Mouse (Mus musculus): Measurements from ENCODE around the gene Sec22c. TPM values are rescaled to one million over a fixed set of nuclear protein-coding genes. Genes with fewer than 3 reads are reported as not detected.

The Sec22c gene
- total RNA-seq, 2 experiments from 2014 or later = 26.6 to 26.8 TPM

DNA sequence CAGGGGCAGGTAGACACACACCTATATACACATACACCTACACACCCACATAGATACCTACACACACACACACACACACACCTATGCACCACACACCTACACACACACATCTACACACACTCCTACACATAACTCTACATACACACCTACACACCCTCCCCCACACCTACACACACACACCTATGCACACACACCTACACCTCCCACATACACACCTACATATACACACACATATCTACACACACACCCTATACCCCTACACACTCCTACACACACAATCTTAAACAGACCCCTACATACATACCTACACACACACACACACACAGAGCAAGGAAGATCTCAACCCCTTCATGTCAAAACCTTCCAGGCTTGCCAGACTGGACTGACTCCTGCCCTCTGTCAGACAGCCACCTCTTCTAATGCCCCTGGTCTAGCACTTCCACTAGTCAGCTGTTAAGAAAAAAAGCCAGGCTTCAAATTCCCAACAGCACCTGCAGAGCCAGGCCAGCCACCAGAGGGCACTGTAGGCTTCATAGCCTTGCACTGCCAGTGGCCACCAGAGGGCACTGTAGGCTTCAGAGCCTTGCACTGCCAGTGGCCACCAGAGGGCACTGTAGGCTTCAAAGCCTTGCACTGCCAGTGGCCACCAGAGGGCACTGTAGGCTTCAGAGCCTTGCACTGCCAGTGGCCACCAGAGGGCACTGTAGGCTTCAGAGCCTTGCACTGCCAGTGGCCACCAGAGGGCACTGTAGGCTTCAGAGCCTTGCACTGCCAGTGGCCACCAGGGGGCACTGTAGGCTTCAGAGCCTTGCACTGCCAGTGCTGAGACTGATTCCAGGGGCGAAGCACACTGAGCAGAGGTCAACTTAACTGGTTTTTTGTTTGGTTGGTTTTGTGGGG lies 7.9 kb downstream of the Sec22c start:
- intact Hi-C loops (cut with DNase I) = no loop called here
- peak; percentile 47 to 54 for DNase-seq (ENCODE audit: low spot score in 2 of 2)

DNA sequence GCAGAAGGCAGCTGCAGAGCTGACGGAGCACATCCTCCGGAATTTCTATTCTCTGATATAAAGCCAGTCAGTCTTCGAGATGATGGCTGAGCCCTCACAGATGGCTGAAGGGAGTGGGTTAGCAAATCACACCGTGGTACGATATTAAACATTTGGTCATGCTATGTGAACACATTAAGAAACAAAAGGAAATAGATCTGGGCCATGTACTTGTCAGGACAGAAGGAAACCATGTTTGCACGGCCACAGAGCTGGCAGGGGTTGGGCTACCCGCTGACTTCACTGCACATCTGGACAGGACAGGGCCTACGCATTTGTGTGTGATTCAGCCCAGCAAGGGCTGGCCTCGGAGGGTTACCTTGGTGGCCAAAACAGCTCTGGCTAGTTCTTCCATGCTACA lies 8.7 kb downstream of the Sec22c start:
- no peak for DNase-seq (ENCODE audit: low spot score in 2 of 2)
- intact Hi-C loops (cut with DNase I) = no loop called here

DNA sequence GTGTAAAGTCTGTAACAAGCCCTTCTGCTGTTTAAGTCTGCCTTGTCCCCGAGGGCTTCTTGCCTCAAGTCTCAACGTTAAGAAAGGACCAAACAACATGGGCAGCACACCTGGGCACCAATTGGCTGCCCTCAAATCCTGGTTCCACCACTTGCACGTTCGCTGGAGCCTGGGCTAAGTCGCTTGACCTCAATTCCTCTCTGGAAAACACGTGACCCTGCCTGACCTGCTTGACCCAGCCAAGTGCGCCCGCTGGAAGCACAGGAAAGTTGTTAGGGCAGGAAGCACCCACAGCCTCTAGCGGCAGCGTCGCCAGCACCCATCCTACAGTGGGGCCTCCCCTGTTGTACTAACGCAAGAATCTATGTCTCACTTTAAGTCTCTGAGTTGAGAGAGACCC lies 10.6 kb downstream of the Sec22c start:
- DNase-seq (ENCODE audit: low spot score in 2 of 2) = no peak
- intact Hi-C loops (cut with DNase I) = no loop called here

DNA sequence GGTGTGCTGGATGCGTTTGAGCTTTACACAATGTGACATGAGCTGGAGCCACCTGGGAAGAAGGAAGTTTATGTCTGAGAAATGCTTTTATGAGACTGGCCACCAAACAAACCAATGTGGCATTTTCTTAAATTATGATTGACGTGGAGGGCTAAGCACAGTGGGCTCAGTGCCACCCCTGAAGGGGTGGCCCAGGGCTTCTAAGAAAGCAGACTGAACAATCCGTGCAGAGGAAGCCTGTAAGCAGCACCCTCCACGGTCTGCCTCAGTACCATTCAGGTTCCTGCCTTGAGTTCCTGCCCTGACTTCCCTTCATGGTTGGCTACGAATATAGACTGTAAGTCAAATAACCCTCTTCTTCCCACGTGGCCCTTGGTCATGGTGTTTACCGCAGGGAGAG lies 14.6 kb downstream of the Sec22c start:
- no peak for DNase-seq (ENCODE audit: low spot score in 2 of 2)
- intact Hi-C loops (cut with DNase I) = no loop called here

DNA sequence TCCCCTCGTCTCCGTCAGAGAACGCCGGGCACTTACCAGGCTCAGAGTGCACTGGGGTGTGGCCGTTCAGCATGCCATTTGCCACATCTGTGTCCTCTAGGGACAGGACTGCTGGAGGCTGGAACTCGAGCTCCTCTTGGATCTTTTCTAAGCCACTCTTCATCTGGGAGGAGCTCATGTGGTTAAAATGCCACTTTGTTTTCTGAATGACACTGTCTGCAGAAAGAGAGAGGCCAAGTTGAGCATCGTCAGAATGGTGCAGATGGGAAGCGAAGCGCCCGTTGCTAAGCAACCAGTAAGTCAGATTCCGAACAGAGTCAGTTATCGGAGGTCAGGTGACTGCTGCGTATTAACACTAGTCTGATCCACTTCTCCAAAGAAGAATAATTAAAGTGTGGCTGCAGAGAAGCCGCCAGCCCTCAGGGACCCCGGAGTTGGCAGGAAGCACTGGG lies 15.1 kb downstream of the Sec22c start:
- intact Hi-C loops (cut with DNase I) = no loop called here
- peak in 1 of 2 experiments; percentile 46 for DNase-seq (ENCODE audit: low spot score in 2 of 2)

DNA sequence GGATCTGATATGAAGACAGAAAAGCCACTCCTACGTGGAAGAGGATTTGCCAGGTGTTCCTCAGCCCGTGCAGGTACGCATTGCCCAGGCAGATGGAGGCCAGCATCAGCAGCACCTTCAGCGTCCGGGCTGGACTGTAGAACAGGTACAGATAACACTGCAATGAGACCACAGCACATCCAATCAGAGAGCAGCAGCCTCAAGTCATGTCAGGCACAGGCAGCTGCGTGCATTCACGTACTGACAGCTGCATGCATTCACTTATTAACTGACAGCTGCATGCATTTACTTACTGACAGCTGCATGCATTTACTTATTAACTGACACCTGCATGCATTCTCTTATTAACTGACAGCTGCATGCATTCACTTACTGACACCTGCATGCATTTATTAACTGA lies 20.6 kb downstream of the Sec22c start:
- DNase-seq (ENCODE audit: low spot score in 2 of 2) = no peak
- intact Hi-C loops (cut with DNase I) = no loop called here

DNA sequence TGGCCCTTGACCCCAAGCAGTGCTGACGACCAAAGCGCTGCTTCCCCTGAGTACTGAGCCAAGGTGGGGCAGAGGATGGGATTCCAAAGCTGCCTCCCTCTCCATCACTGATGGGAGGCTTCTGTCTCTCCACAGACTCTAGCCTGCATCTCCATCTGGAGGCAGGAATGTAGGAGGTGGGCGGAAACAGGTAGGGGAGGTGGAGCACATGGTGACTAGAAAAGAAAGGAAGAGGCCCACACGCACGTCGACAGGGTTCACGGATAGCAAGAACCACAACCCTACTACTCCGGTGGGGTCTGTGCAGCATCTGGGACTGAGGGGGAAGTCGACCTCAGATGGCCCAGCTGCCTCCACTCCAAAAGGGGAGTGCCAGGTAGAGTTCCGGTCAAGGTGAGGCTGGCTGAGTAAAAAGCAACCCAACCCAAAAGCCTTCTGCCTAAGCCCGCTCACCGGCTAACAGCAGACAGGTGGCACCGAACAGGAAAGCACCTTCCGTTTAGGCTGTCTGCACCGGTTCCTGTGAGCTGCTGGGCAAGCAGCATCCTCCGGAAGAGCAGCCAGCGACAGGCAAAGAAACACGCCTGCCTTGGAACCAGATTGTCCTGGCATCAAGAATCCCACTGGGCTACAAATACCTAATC lies 23.1 kb downstream of the Sec22c start:
- intact Hi-C loops (cut with DNase I) = no loop called here

DNA sequence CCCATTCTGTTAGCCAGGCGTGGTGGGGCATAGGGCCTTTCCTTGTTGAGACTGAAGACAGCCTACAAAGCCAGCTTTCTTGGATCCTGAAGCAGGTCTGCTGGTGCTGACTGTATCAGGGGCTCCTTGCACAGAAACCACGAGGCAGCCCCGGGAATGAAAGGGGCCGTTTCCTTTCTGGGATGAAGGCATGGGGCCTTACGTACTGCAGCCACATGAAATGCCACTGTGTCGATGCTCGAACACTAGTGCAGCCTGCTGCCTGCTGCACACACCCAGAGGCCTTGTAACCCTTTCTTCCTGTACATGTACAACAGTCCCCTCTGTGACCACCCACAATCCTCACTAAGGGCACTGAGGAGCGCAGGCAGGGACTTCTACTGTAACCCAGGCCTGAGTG lies 24.1 kb downstream of the Sec22c start:
- intact Hi-C loops (cut with DNase I) = no loop called here
- DNase-seq (ENCODE audit: low spot score in 2 of 2) = no peak

More for the DNA sequence above, 23.1 kb downstream of the Sec22c start:
- DNase-seq (ENCODE audit: low spot score in 2 of 2) = no peak

DNA sequence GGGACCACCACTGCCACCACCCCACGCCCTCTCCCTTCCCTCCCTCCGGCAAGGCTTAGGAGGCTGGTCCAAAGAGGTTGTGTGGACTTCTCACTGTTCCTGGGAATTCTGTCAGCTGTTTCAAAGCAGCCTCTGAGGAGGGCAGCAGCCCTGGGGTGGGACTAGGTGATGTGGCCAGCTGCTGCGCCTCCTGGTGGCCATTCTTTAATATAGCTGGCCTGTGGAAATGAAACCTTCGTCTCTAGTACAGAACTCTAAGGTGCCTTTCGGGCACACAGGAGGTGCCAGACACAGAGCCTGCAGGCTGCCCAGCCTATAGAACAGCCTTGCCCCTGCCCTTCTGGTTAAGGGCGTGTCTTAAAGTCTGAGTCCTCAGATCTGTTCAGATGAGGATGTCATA lies 25.7 kb downstream of the Sec22c start:
- no peak for DNase-seq (ENCODE audit: low spot score in 2 of 2)
- intact Hi-C loops (cut with DNase I) = loop anchor here (2.0 to 10.0 kb wide), 2 partner anchors 201 to 425 kb away; no protein-coding TSS in a partner anchor

DNA sequence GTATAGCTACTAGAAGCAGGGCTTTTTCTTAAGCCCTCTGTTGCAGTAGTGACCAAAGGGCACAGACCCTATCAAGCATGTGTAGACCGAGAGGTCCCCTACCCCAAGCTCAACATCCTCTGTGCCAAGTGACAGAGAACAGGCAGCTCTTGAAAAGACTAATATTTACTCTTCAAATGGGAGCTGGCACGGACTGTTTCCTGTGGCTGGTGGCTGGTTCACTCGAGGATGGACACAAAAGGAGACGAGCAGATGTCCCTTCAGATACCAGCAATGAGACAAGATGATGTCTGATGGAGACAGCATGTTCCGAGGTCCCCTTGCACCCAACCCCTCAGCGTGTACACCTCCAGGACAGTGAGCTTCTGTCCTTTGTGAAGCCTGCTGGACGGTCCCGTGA lies 27.8 kb downstream of the Sec22c start:
- no peak for DNase-seq (ENCODE audit: low spot score in 2 of 2)
- intact Hi-C loops (cut with DNase I) = loop anchor here (10.0 kb wide), 1 partner anchor 423 kb away; no protein-coding TSS in a partner anchor

DNA sequence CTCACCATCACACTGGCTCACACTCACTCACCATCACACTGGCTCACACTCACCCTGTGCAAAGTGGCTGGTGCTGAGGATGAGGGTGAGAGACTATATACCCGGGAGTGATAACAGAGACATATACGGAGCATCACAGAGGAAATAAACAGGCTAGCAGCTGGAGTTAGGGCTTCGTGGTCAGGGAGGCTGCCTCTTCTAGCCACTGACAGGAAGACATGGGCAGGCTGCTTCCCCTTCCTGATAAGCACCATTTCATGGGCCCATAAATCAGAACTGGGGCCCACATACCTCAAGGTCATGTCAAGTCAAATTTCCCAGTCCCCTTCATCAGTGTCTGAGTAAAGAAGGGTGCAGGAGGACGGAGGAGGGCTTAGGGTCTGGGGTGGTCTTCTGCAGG lies 28.2 kb downstream of the Sec22c start:
- no peak for DNase-seq (ENCODE audit: low spot score in 2 of 2)
- intact Hi-C loops (cut with DNase I) = loop anchor here (10.0 kb wide), 1 partner anchor 422 kb away; no protein-coding TSS in a partner anchor

DNA sequence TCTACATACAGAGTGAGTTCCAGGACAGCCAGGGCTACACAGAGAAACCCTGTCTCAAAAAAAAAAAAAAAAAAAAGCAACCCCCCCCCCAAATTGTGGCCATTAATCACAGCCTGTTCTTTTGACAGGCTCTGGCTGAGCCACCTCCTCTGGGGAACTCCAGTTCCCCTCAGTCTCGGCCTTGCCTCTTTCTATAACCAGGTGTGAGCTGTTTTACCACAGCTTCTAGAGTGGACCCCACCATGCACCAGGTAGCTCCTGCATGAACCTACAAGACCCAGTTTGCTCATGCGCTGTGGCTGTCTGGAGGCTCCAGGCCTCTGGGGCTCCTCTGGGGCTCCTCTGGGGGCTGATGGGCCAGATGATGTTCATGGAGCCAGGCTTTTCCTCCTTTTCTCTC lies 29.7 kb downstream of the Sec22c start:
- intact Hi-C loops (cut with DNase I) = loop anchor here (10.0 kb wide), 1 partner anchor 421 kb away; no protein-coding TSS in a partner anchor
- DNase-seq (ENCODE audit: low spot score in 2 of 2) = no peak

DNA sequence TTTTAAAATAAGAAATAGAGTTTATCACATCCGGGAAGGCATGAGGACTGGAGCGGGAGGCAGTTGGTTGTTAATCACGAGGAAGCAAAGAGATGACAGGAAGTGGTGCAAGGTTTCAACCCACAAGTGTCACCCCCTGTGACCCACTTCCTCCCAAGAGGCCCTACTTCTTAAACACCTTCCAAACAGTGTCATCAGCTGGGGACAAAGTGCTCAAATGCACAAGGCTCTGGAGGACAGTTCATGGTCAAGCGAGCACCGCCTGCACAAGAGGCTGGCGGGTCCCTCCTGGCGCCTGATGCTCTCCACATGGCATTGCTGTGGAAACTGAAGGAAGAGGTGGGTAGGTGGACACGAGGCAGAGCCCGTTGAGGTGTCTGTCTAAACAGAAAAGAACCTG lies 30.3 kb downstream of the Sec22c start:
- intact Hi-C loops (cut with DNase I) = loop anchor here (10.0 kb wide), 1 partner anchor 420 kb away; no protein-coding TSS in a partner anchor
- no peak for DNase-seq (ENCODE audit: low spot score in 2 of 2)

DNA sequence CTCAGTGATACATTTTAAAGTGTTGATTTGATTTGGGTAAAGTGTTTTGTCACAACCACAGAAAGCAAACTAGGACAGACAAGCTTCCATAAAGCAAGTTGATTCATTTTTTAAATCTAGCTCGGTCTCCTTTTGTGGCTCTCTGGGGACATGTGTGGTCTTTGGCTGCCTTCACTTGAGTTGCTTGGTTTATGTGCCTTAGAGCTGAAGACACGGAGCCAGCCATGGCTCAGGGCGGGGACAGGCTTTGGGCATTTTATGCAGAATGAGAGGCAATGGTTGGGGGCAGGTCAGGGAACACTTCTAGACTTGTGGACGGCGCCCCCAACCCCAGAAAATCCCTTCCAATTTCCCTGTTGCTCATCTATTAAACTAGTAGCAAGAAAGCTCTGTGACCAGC lies 31.6 kb downstream of the Sec22c start:
- intact Hi-C loops (cut with DNase I) = loop anchor here (10.0 kb wide), 1 partner anchor 419 kb away; no protein-coding TSS in a partner anchor
- DNase-seq (ENCODE audit: low spot score in 2 of 2) = no peak

DNA sequence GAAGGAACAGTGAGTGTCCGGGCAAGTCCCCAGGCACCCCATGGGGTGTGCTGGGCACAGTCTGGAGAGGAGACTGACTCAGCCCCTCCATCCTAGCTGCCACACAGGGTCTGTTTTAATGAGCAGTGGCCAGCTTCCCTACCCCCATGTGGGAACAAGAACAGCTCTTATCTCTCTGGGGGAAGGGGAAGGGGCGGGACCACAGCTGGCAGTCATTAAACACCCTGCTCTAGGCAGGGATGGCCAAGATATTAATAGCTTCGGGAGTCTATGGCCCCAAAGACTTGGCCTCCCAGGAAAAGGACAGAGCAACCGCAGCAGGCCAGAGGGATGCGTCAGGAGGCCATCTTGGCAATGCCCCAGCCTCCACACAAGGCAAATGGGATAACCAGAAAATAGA lies 33.0 kb downstream of the Sec22c start:
- no peak for DNase-seq (ENCODE audit: low spot score in 2 of 2)
- intact Hi-C loops (cut with DNase I) = loop anchor here (10.0 kb wide), 1 partner anchor 418 kb away; no protein-coding TSS in a partner anchor

DNA sequence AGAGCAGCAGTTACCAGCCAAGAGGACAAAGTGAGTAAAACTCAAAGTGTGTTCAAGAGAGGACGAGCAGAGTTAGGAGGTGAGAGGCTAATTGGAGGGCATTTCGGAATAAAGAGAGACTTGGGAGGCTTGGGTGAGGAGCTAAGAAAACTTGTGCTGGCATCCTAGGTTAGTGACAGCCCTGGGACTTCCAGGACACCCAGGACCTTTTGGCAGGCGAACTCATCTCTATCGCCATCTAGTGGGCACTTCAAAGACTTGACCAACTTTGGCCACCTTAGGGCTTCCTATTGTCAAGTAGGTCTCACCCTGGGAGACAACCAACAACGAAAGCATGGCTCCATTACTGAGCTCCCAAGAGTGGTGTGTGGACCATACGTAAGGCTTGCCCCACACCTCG lies 34.0 kb downstream of the Sec22c start:
- intact Hi-C loops (cut with DNase I) = loop anchor here (10.0 kb wide), 1 partner anchor 416 kb away; no protein-coding TSS in a partner anchor
- DNase-seq (ENCODE audit: low spot score in 2 of 2) = no peak

DNA sequence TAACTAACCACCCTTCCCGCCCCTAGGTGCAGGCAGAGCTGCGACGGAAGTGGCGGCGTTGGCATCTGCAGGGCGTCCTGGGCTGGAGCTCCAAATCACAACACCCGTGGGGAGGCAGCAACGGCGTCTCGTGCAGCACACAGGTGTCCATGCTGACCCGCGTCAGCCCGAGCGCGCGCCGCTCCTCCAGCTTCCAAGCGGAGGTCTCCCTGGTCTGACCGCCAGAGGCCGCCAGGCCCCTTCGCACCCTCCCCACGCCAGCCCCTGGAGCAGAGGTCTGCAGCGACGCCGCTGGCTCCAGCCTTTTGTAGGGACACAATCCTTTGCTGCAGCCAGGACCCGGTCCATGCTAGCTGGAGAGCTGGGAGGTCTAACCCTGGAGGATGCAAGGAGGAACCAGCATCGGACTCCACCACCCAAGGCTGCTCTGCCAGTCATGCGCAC lies 35.9 kb downstream of the Sec22c start:
- peak; percentile 48 for DNase-seq (ENCODE audit: low spot score in 2 of 2)
- intact Hi-C loops (cut with DNase I) = no loop called here

DNA sequence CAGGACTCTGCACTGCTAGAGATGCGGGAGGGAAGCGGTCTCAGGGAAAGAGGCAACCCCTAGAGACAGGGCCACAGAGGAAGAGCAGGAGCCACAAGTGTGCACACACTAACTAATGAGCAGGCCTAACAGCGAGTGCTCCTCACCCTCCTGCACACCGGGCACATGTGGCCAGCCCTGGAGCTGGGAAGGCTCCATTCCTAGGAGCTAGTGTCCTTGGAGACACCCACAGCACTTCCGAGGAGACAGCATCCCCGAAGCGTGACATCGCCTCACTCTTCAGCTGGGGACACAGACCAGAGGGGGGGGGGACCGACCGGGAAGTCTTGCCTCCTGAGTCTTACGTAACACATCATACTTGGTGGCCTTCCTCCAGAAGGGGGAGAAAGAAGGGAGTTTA lies 37.5 kb downstream of the Sec22c start:
- intact Hi-C loops (cut with DNase I) = loop anchor here (2.0 kb wide), 1 partner anchor 27 kb away; no protein-coding TSS in a partner anchor

DNA sequence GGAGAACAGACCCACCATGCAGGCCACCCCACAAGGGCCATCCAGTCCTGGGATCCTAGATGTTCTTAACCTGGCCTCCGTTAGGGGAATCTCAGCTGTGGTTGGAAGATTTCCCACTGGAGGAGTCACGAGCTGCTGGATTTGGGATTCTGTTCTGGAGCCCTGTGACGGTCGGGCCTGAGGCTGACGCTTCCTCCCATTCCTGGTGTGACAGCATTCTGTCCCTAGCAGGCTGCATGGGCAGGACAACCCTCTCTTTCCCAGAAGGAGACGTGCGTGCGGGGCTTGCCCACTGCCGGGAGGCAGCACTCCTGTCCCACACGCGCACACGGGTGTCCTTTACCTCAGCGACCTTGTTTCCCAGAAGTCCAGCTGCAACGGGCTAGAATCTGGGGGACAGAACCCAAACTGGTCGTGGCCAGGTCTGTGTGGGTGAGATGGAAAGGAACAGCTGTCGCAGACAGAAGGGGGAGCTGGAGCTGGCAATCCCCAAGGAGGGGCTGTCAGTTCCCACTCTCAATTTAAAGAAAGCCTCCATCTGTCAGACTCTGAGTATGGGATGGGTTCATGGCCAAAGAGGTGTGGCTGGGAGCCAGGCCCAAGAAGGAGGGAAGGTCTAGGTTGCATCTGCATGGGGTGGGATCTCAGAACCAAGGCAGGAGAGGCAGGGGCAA lies 38.2 kb downstream of the Sec22c start:
- peak; percentile 69 to 76 for DNase-seq (ENCODE audit: low spot score in 2 of 2)
- intact Hi-C loops (cut with DNase I) = loop anchor here (2.0 kb wide), 1 partner anchor 26 kb away; no protein-coding TSS in a partner anchor

More for the DNA sequence above, 37.5 kb downstream of the Sec22c start:
- DNase-seq (ENCODE audit: low spot score in 2 of 2) = peak; percentile 41 to 52

DNA sequence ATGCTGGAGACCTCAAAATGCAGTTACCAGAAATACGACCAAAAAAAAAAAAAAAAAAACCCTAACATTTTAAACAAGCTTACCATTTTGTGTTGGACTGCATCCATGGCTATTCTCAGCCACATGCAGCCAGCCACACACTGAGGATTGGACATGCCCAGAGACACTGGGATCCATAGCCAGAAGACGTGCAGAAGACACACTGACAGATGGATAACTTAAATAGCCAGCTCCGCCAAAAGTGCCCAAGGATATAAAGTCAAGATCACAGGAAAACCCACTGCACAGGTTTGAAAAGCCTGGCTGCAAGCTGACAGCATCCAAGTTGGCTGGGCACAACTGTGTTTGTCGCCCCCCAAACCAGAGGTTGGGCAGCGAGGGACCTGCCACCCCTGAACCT lies 41.2 kb downstream of the Sec22c start:
- intact Hi-C loops (cut with DNase I) = no loop called here
- peak in 1 of 2 experiments; percentile 66 for DNase-seq (ENCODE audit: low spot score in 2 of 2)

All from left cerebral cortex, postnatal 36 days (tissue).